Mouse (Mus musculus) lung, adult 2 months (tissue): ENCODE measurements around the gene A1cf.

Experiments used
- CTCF ChIP-seq: fragments of 200-500 bp; IDR thresholded peaks from 2 replicates; pipeline ENCODE4 v1.5.1; 2011; ENCODE audit warnings: mild to moderate bottlenecking, low read length, control low read depth; ENCODE audit not compliant: insufficient read depth
- POLR2A ChIP-seq: fragments of 200-500 bp; IDR thresholded peaks from 2 replicates; pipeline ENCODE4 v1.6.1; 2011; ENCODE audit warnings: low read depth, mild to moderate bottlenecking, control low read depth, low read length, borderline replicate concordance; ENCODE audit errors: extremely low read depth

- TF ChIP-seq CTCF: no peak
- TF ChIP-seq POLR2A: no peak
Measured at GRCm38 (mm10) chr19:31877968-31878367, 9.4 kb downstream of the A1cf start.
